Mouse (Mus musculus) CH12.LX (cell line): ENCODE measurements around the gene Sel1l. TPM values are rescaled to one million over a fixed set of nuclear protein-coding genes. Genes with fewer than 3 reads are reported as not detected.

ENCODE experiments used
- DNase-seq: peaks from one replicate; pipeline ENCODE4 v3.0.0-alpha.2; 2013; ENCODE audit errors: extremely low read depth
- H3K27ac ChIP-seq: 2 replicates; pipeline ENCODE4 v1.5.1; 2012; ENCODE audit warnings: low read depth, mild to moderate bottlenecking, control low read depth, moderate library complexity; ENCODE audit not compliant: insufficient read depth
- H3K27me3 ChIP-seq: replicated peaks from 2 replicates; pipeline ENCODE3; 2012; ENCODE audit warnings: inconsistent platforms
- H3K36me3 ChIP-seq, 2 experiments: replicated peaks in 1 of 2; 2 replicates each; pipeline versions ENCODE3 to v1.6.1; 2012; ENCODE audit warnings: inconsistent platforms in 1 of 2, low read length in 1 of 2, mild to moderate bottlenecking in 1 of 2, mixed read lengths in 1 of 2, moderate library complexity in 1 of 2; ENCODE audit not compliant: control insufficient read depth in 1 of 2, insufficient read depth in 1 of 2
- H3K4me1 ChIP-seq, 2 experiments: 2 replicates each; pipeline ENCODE4 v1.6.1; 2012; ENCODE audit warnings: inconsistent platforms in 1 of 2, moderate library complexity in 1 of 2; ENCODE audit not compliant: insufficient read depth in 2 of 2, control insufficient read depth in 1 of 2
- H3K4me2 ChIP-seq: 2 replicates; pipeline ENCODE4 v1.6.1; 2012; ENCODE audit warnings: low read depth, mild to moderate bottlenecking, control low read depth; ENCODE audit not compliant: poor library complexity, insufficient read depth, severe bottlenecking
- H3K4me3 ChIP-seq, 3 experiments: fragments of 150-350 bp in 1 of 3; sonication (generic) in 1 of 3; replicated peaks in 1 of 3; 2 replicates each; pipeline versions ENCODE3 to v1.5.1; 2011 to 2012; ENCODE audit warnings: low read depth in 2 of 3, low read length in 2 of 3, mild to moderate bottlenecking in 2 of 3, moderate library complexity in 2 of 3, control low read depth in 1 of 3, improper control_type of control experiment in 1 of 3, inconsistent platforms in 1 of 3, mixed read lengths in 1 of 3; ENCODE audit not compliant: poor library complexity in 1 of 3
- H3K79me2 ChIP-seq: replicated peaks from 2 replicates; pipeline ENCODE4 v1.6.1; 2012; ENCODE audit warnings: mild to moderate bottlenecking, moderate library complexity; ENCODE audit not compliant: control insufficient read depth, poor library complexity, insufficient read depth, severe bottlenecking; ENCODE audit errors: extremely low read depth
- H3K9ac ChIP-seq: 2 replicates; pipeline ENCODE4 v1.6.1; 2012; ENCODE audit warnings: low read depth, mild to moderate bottlenecking, control low read depth, moderate library complexity; ENCODE audit not compliant: insufficient read depth
- H3K9me3 ChIP-seq: replicated peaks from 2 replicates; pipeline ENCODE3; 2012; ENCODE audit warnings: low read length, inconsistent platforms, mixed read lengths
- CHD1 ChIP-seq: IDR thresholded peaks from 2 replicates; pipeline ENCODE4 v1.6.1; 2012; ENCODE audit warnings: low read depth, low read length, improper control_type of control experiment, inconsistent platforms
- CHD2 ChIP-seq: IDR thresholded peaks from 2 replicates; pipeline ENCODE4 v1.6.1; 2011; ENCODE audit warnings: low read length, improper control_type of control experiment
- CTCF ChIP-seq, 2 experiments: IDR thresholded peaks in 1 of 2; conservative IDR thresholded peaks in 1 of 2; 2 replicates each; pipeline ENCODE4 v1.5.1; 2011 to 2012; ENCODE audit warnings: low read depth in 2 of 2, low read length in 2 of 2, improper control_type of control experiment in 1 of 2, inconsistent platforms in 1 of 2, mild to moderate bottlenecking in 1 of 2, moderate library complexity in 1 of 2
- E2F4 ChIP-seq: IDR thresholded peaks from 2 replicates; pipeline ENCODE4 v1.6.1; 2011; ENCODE audit warnings: low read depth, low read length, improper control_type of control experiment; ENCODE audit not compliant: insufficient replicate concordance
- EP300 ChIP-seq: IDR thresholded peaks from 2 replicates; pipeline ENCODE4 v1.6.1; 2011; ENCODE audit warnings: low read length, improper control_type of control experiment
- ETS1 ChIP-seq: conservative IDR thresholded peaks from 2 replicates; pipeline ENCODE4 v1.6.1; 2012; ENCODE audit warnings: low read depth, mild to moderate bottlenecking, inconsistent platforms, low read length, improper control_type of control experiment, moderate library complexity
- GABPA ChIP-seq: IDR thresholded peaks from 2 replicates; pipeline ENCODE4 v1.6.1; 2012; ENCODE audit warnings: low read depth, low read length, improper control_type of control experiment, inconsistent platforms; ENCODE audit not compliant: insufficient replicate concordance
- HCFC1 ChIP-seq: IDR thresholded peaks from 2 replicates; pipeline ENCODE4 v1.6.1; 2012; ENCODE audit warnings: low read depth, mild to moderate bottlenecking, inconsistent platforms, low read length, improper control_type of control experiment
- JUN ChIP-seq: IDR thresholded peaks from 2 replicates; pipeline ENCODE4 v1.6.1; 2011; ENCODE audit warnings: low read depth, mild to moderate bottlenecking, low read length, improper control_type of control experiment, moderate library complexity; ENCODE audit not compliant: insufficient read depth
- MAX ChIP-seq: IDR thresholded peaks from 2 replicates; pipeline ENCODE4 v1.6.1; 2011; ENCODE audit warnings: low read length, improper control_type of control experiment
- MAZ ChIP-seq: IDR thresholded peaks from 2 replicates; pipeline ENCODE4 v1.6.1; 2012; ENCODE audit warnings: low read depth, mild to moderate bottlenecking, inconsistent platforms, low read length, improper control_type of control experiment, moderate library complexity
- MEF2A ChIP-seq: IDR thresholded peaks from 2 replicates; pipeline ENCODE4 v1.6.1; 2014; ENCODE audit warnings: low read depth, mild to moderate bottlenecking, inconsistent platforms, low read length, improper control_type of control experiment, borderline replicate concordance
- MYC ChIP-seq: IDR thresholded peaks from 2 replicates; pipeline ENCODE4 v1.6.1; 2011; ENCODE audit warnings: low read depth, mild to moderate bottlenecking, improper control_type of control experiment, low read length
- NELFE ChIP-seq: IDR thresholded peaks from 2 replicates; pipeline ENCODE4 v1.6.1; 2011; ENCODE audit warnings: low read depth, low read length, improper control_type of control experiment
- NRF1 ChIP-seq: IDR thresholded peaks from 2 replicates; pipeline ENCODE4 v1.6.1; 2014; ENCODE audit warnings: low read depth, mild to moderate bottlenecking, inconsistent platforms, low read length, improper control_type of control experiment, moderate library complexity
- PAX5 ChIP-seq: IDR thresholded peaks from 2 replicates; pipeline ENCODE4 v1.6.1; 2012; ENCODE audit warnings: low read length, inconsistent platforms, mixed read lengths
- POLR2A ChIP-seq: IDR thresholded peaks from 2 replicates; pipeline ENCODE4 v1.6.1; 2011; ENCODE audit warnings: low read depth, mild to moderate bottlenecking, improper control_type of control experiment, low read length
- POLR2AphosphoS2 ChIP-seq: IDR thresholded peaks from 2 replicates; pipeline ENCODE4 v1.6.1; 2011; ENCODE audit warnings: low read depth, low read length, improper control_type of control experiment
- RCOR1 ChIP-seq: conservative IDR thresholded peaks from 2 replicates; pipeline ENCODE4 v1.6.1; 2012; ENCODE audit warnings: low read depth, mild to moderate bottlenecking, inconsistent platforms, low read length, improper control_type of control experiment
- TCF12 ChIP-seq: IDR thresholded peaks from 2 replicates; pipeline ENCODE4 v1.6.1; 2014; ENCODE audit warnings: low read depth, mild to moderate bottlenecking, inconsistent platforms, low read length, improper control_type of control experiment
- UBTF ChIP-seq: IDR thresholded peaks from 2 replicates; pipeline ENCODE4 v1.6.1; 2012; ENCODE audit warnings: low read depth, mild to moderate bottlenecking, inconsistent platforms, low read length, improper control_type of control experiment, moderate library complexity
- USF1 ChIP-seq: IDR thresholded peaks from 2 replicates; pipeline ENCODE4 v1.6.1; 2014; ENCODE audit warnings: low read depth, mild to moderate bottlenecking, inconsistent platforms, low read length, improper control_type of control experiment
- USF2 ChIP-seq: conservative IDR thresholded peaks from 2 replicates; pipeline ENCODE4 v1.6.1; 2011; ENCODE audit warnings: low read depth, low read length, improper control_type of control experiment
- ZKSCAN1 ChIP-seq: IDR thresholded peaks from 2 replicates; pipeline ENCODE4 v1.6.1; 2012; ENCODE audit warnings: low read depth, inconsistent platforms, low read length, improper control_type of control experiment, borderline replicate concordance
- ZMIZ1 ChIP-seq: IDR thresholded peaks from 2 replicates; pipeline ENCODE4 v1.6.1; 2012; ENCODE audit warnings: low read depth, mild to moderate bottlenecking, inconsistent platforms, low read length, improper control_type of control experiment
- ZNF384 ChIP-seq: IDR thresholded peaks from 2 replicates; pipeline ENCODE4 v1.6.1; 2012; ENCODE audit warnings: low read depth, low read length, improper control_type of control experiment, inconsistent platforms
- dilution Hi-C: fragments of 300-500 bp; cut with MboI; formaldehyde crosslinking; loops from 2 replicates; pipeline ENCODE4 v1.14.3; 2020; ENCODE audit warnings: low sequenced_read_pairs; ENCODE audit not compliant: extremely low pct_unique_long_range_greater_than_20kb, extremely low pct_ligation_motif_present
- in situ Hi-C: fragments of 300-500 bp; cut with MboI; formaldehyde crosslinking; loops from 3 replicates; pipeline ENCODE4 v1.14.3; 2019; ENCODE audit warnings: low sequenced_read_pairs, low pct_ligation_motif_present, low pct_unique_long_range_greater_than_20kb, mixed read lengths
- polyA plus RNA-seq: library from polyadenylated mRNA; unstranded; fragments of >175 nt; gene quantifications from 2 replicates; pipeline ENCODE4 v1.2.1, GENCODE M21; 2012; ENCODE audit warnings: low read depth; ENCODE audit not compliant: insufficient read length
- total RNA-seq, 2 experiments: library from RNA; depleted of rRNA; stranded (reverse); fragments of 300-350 nt in 1 of 2; fragments of >200 nt in 1 of 2; gene quantifications; 2 replicates each; pipeline ENCODE4 v1.2.3; 2012 to 2014

Sel1l gene
- total and polyA plus RNA-seq, 3 experiments = 46.6 to 155 (median 84.7) TPM

DNA sequence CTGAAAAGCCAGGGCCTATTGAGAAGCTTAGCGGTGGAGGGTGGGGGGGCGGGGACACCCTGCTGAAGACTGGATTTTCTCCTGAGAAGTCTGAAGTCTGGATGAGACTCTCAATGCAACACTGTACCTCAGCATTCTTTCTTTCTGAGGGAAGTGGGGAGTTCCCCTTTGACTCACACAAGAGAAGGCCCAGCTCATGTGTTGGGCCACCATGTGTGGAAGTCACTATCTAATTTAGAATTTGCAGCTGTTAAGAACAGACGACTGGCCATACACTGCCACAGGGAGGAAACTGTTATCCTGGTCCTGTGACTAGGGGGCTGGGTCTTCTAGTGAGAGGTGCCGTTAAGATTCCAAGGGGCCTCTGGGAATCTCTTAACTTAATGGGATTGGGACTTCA, 20.4 kb upstream of the Sel1l start (continued):
- TF ChIP-seq NRF1 = no peak
- TF ChIP-seq E2F4 = no peak
- TF ChIP-seq CHD2 = peak; percentile 31; the same call in 1 of the 2 replicates
- 0 out of 2 replicates have a peak, but pooled peaks have one; percentile 44 for TF ChIP-seq RCOR1
- TF ChIP-seq EP300 = peak; percentile 76
- no peak for TF ChIP-seq GABPA
- no peak for TF ChIP-seq USF1
- TF ChIP-seq TCF12 = peak; percentile 55; the same call in 1 of the 2 replicates
- no peak for TF ChIP-seq ZNF384
- no peak for TF ChIP-seq HCFC1
- no peak for TF ChIP-seq NELFE
- peak; percentile 62 for TF ChIP-seq JUN
- peak; percentile 49; the same call in 1 of the 2 replicates for TF ChIP-seq MEF2A
- no peak for TF ChIP-seq ZKSCAN1

DNA sequence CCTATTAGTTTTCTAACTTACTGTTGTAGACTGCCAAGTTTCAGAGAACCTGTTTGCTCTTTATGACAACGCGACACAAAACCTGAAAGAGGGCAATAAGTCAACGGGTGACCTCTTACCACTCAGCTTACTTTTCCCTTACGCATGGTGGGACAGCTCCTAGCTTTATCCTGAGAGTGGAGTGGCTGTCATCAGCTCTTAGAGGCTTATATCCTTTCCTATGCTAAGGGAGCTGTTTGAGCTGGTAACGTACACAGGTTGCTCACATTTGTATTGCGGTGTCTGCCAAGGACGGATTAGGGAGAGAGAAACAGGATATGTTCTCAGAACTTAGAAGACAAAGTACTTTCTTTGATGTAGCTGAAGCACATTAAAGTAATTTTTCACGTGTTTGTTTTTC, 5.4 kb upstream of the Sel1l start:
- in situ Hi-C loops = no loop called here
- H3K36me3 ChIP-seq = no peaks in the 10 kb centered on the region
- no peak overlapping the region for H3K4me2 ChIP-seq
- TF ChIP-seq MAX (no peak), USF2 (no peak), CTCF (conservative IDR thresholded peaks at IDR 0.05 in 1 of 2, IDR thresholded peaks at IDR 0.05 in 1 of 2; ENCODE audit: low read depth in 2 of 2, low read length in 2 of 2) (no peak), PAX5 (no peak), CHD1 (no peak), ETS1 (no peak), POLR2A (no peak), POLR2AphosphoS2 (no peak), UBTF (no peak), ZKSCAN1 (no peak), ZMIZ1 (no peak), CHD2 (no peak), NELFE (no peak), MAZ (no peak), USF1 (no peak), MYC (no peak), E2F4 (no peak)
- TF ChIP-seq, all 38 proteins: peak for 0
- Histone ChIP-seq H3K27me3 (peaks cover 5% of the 10 kb centered on the region), H3K4me1 (peaks cover 0 to 3% of the 10 kb centered on the region in 2 experiments; a peak in 2 of 4 replicates), H3K9me3 (no peaks in the 10 kb centered on the region), H3K4me3 (no peak overlapping the region), H3K27ac (no peak overlapping the region), H3K79me2 (no peaks in the 10 kb centered on the region), H3K9ac (no peak overlapping the region)
- DNase-seq = no peak
- dilution Hi-C loops = no loop called here
